Mouse (Mus musculus): Measurements from ENCODE around the gene Gm11985. TPM values are rescaled to one million over a fixed set of nuclear protein-coding genes. Genes with fewer than 3 reads are reported as not detected.

Gene Gm11985
- polyA plus RNA-seq, 1 experiment from 2014 or later: not detected

DNA sequence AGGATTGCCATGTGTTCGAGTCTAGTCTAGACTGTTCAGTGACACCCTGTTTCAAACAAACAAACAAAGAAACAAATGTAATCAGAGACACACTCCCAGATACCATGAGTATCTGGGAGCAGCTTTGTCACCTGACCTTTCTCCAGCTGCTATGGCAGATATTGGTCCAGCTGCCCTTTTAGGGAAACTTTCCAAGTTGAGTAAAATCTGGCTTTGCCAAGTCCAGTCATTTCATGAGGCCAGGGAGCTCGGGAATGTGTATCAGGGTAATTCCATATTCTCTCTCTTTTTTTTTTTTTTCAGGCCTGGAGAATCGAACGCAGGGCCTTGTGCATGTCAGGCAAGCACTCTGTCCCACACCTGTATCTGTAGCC, 6.9 kb upstream of the Gm11985 start:
- Histone ChIP-seq H3K4me3 (ENCODE audit: low read length) (no peak overlapping the region), H3K9me3 (ENCODE audit: control insufficient read depth, low read length) (no peaks in the 10 kb centered on the region), H3K36me3 (ENCODE audit: control insufficient read depth, insufficient read depth, low read length) (no peaks in the 10 kb centered on the region), H3K9ac (ENCODE audit: low read depth, low read length) (no peak overlapping the region), H3K4me2 (ENCODE audit: low read depth, low read length) (no peak overlapping the region), H3K27me3 (replicated peaks; ENCODE audit: control insufficient read depth, insufficient read depth, low read length) (no peaks in the 10 kb centered on the region), H3K4me1 (ENCODE audit: control insufficient read depth, insufficient read depth, low read length) (peaks cover 6% of the 10 kb centered on the region; the same call in 1 of the 2 replicates), H3K27ac (ENCODE audit: low read length) (no peak overlapping the region)
- WGBS: 92% methylated on average over 4 of the region's 4 CpGs
- ATAC-seq: no peak

DNA sequence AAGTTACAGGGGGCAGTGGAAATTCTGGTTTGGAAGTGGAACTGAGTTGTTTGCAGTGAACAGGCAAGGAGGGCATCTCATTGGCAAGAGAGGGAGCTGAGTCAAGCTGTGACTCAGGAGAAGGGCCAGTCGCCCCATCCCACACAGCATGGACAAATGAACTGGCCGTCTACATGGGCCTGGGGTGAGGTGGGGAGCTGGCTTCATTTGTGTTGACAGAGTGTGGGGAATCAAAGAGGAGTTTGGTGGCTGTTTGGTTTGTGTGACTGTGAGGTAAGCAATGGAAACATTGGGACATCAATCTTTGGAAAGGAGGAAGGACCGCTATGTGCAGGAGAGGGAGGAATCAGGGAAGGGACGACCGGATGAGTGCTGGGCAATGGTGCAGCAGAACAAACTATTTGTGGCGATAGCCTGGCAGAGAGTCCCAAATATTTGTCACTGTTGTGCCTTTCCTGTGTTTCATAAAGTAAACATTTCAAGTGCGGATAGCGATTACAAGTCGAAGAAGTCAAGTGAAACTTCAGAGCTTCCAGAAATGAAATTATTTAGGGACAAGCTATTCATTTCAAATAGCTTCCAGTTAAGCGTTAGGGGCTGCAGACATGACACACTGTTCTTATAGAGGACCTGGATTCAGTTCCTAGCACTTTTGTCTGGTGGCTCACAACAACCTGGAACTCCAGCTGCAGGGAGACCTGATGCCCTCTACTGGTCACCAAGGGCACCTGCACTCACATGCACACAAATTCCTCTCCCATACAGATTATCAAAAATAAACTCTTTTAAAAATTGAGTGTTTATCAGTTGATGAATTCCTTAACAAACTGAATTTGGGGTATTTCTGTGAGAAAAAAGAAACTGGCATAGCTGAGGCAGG, 6.3 kb upstream of the Gm11985 start:
- 83% methylated on average over 10 of the region's 10 CpGs for WGBS
- peaks cover 6% of the 10 kb centered on the region; the same call in 1 of the 2 replicates for H3K4me1 ChIP-seq (ENCODE audit: control insufficient read depth, insufficient read depth, low read length)
- no peaks in the 10 kb centered on the region for H3K36me3 ChIP-seq (ENCODE audit: control insufficient read depth, insufficient read depth, low read length)
- no peak overlapping the region for H3K4me2 ChIP-seq (ENCODE audit: low read depth, low read length)
- ATAC-seq: no peak
- H3K9me3 ChIP-seq (ENCODE audit: control insufficient read depth, low read length): no peaks in the 10 kb centered on the region
- no peak overlapping the region for H3K9ac ChIP-seq (ENCODE audit: low read depth, low read length)
- H3K27ac ChIP-seq (ENCODE audit: low read length): no peak overlapping the region
- H3K27me3 ChIP-seq (replicated peaks; ENCODE audit: control insufficient read depth, insufficient read depth, low read length): no peaks in the 10 kb centered on the region
- H3K4me3 ChIP-seq (ENCODE audit: low read length): no peak overlapping the region

DNA sequence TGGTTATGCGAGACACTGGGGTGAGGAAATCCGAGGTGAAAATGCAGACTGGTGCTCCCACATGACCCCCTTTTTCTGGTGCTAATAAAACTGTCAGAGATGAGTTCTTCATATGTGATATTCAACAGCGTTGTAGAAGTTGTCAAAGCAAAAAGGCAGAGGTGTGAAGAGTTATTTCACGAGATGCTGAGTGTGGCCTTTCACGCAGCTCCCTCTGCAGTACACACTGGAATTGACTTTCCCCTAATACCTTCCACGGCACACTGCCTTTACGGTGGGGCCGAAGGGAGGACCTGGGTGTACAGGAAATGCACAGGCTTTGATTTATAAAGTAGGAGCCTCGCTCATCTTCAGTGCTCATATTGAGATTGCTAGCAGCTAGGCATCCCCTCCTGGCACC, 4.8 kb upstream of the Gm11985 start:
- peaks cover 6% of the 10 kb centered on the region; the same call in 1 of the 2 replicates for H3K4me1 ChIP-seq (ENCODE audit: control insufficient read depth, insufficient read depth, low read length)
- no peaks in the 10 kb centered on the region for H3K9me3 ChIP-seq (ENCODE audit: control insufficient read depth, low read length)
- 55% methylated on average over 9 of the region's 9 CpGs for WGBS

DNA sequence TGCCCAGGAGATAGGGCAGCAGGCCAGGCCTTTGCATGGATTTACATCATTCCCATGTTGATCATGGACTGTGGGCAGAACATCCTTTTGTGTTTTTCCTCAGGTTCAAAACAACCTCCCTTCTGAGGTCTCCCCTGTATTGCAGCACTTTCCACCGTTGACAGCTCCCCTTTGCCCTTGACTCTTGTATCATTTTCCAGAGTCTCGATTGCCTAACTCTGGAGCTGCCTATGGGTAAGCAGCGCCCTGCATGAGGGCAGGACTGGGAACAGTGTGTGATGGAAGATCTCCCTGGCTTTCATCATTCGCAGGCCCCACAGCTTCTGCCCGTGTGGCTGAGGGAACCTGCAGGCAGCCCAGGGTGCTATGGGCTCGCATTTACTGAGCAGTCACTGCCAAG, 4.3 kb upstream of the Gm11985 start:
- no peak for ATAC-seq
- peaks cover 6% of the 10 kb centered on the region; the same call in 1 of the 2 replicates for H3K4me1 ChIP-seq (ENCODE audit: control insufficient read depth, insufficient read depth, low read length)
- H3K27ac ChIP-seq (ENCODE audit: low read length): no peak overlapping the region
- H3K27me3 ChIP-seq (replicated peaks; ENCODE audit: control insufficient read depth, insufficient read depth, low read length): no peaks in the 10 kb centered on the region
- no peaks in the 10 kb centered on the region for H3K9me3 ChIP-seq (ENCODE audit: control insufficient read depth, low read length)
- no peak overlapping the region for H3K9ac ChIP-seq (ENCODE audit: low read depth, low read length)
- H3K4me3 ChIP-seq (ENCODE audit: low read length): no peak overlapping the region
- no peaks in the 10 kb centered on the region for H3K36me3 ChIP-seq (ENCODE audit: control insufficient read depth, insufficient read depth, low read length)
- no peak overlapping the region for H3K4me2 ChIP-seq (ENCODE audit: low read depth, low read length)
- WGBS: 46% methylated on average over 6 of the region's 6 CpGs

More for the DNA sequence above, 4.8 kb upstream of the Gm11985 start:
- Histone ChIP-seq H3K4me2 (ENCODE audit: low read depth, low read length) (no peak overlapping the region), H3K36me3 (ENCODE audit: control insufficient read depth, insufficient read depth, low read length) (no peaks in the 10 kb centered on the region), H3K27me3 (replicated peaks; ENCODE audit: control insufficient read depth, insufficient read depth, low read length) (no peaks in the 10 kb centered on the region), H3K9ac (ENCODE audit: low read depth, low read length) (no peak overlapping the region), H3K4me3 (ENCODE audit: low read length) (no peak overlapping the region), H3K27ac (ENCODE audit: low read length) (no peak overlapping the region)
- no peak for ATAC-seq

DNA sequence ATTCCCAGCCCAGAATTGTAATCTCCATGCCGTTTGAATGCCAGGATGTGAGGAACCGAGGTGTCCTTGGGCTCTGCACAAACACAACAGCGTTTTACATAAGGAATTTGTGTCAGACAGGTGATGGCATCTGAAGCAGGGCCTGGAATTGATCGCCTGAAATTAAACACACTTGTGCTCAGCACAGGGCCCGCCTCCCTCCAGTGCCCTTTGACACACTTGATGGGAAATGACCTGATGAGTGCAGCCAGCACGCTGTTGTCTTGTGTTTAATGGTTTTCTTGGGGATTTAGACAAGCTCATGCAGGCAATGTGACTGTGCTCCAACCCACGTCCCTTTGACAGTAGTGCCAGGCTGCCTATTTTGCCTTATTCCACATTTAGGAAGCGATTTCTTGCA, 897 bp downstream of the Gm11985 start:
- H3K4me1 ChIP-seq (ENCODE audit: control insufficient read depth, insufficient read depth, low read length): peaks cover 5% of the 10 kb centered on the region; the same call in 1 of the 2 replicates
- no peaks in the 10 kb centered on the region for H3K9me3 ChIP-seq (ENCODE audit: control insufficient read depth, low read length)
- H3K27me3 ChIP-seq (replicated peaks; ENCODE audit: control insufficient read depth, insufficient read depth, low read length): no peaks in the 10 kb centered on the region
- H3K4me2 ChIP-seq (ENCODE audit: low read depth, low read length): no peak overlapping the region
- H3K9ac ChIP-seq (ENCODE audit: low read depth, low read length): no peak overlapping the region
- H3K27ac ChIP-seq (ENCODE audit: low read length): no peak overlapping the region
- H3K4me3 ChIP-seq (ENCODE audit: low read length): no peak overlapping the region
- H3K36me3 ChIP-seq (ENCODE audit: control insufficient read depth, insufficient read depth, low read length): no peaks in the 10 kb centered on the region
- ATAC-seq: no peak
- WGBS: 60% methylated on average over 8 of the region's 8 CpGs

DNA sequence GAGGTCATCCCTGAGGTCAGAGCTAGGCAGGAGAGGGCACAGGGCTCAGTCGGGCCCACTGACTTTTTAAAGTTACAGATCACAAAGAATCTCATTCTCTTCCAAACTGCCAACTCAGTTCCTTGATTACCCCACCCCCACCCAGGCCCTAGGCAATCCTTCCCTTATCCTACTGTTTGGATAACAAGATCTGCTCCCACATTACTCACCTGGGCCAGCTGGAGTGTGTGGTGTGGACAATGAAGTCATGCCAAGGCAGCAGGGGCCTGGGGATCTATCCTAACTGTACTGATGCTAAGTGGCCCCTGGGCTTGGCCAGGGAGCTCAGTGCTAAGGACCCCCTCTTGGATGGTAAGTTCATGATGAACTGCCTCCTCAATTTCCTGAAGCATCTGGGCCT, 3.9 kb downstream of the Gm11985 start:
- H3K36me3 ChIP-seq (ENCODE audit: control insufficient read depth, insufficient read depth, low read length): no peaks in the 10 kb centered on the region
- H3K27ac ChIP-seq (ENCODE audit: low read length): no peak overlapping the region
- no peak for ATAC-seq
- no peak overlapping the region for H3K9ac ChIP-seq (ENCODE audit: low read depth, low read length)
- WGBS: 27% methylated on average over 1 of the region's 1 CpGs
- no peaks in the 10 kb centered on the region for H3K27me3 ChIP-seq (replicated peaks; ENCODE audit: control insufficient read depth, insufficient read depth, low read length)
- no peaks in the 10 kb centered on the region for H3K9me3 ChIP-seq (ENCODE audit: control insufficient read depth, low read length)
- no peak overlapping the region for H3K4me2 ChIP-seq (ENCODE audit: low read depth, low read length)
- peaks cover 5% of the 10 kb centered on the region; the same call in 1 of the 2 replicates for H3K4me1 ChIP-seq (ENCODE audit: control insufficient read depth, insufficient read depth, low read length)
- H3K4me3 ChIP-seq (ENCODE audit: low read length): no peak overlapping the region

DNA sequence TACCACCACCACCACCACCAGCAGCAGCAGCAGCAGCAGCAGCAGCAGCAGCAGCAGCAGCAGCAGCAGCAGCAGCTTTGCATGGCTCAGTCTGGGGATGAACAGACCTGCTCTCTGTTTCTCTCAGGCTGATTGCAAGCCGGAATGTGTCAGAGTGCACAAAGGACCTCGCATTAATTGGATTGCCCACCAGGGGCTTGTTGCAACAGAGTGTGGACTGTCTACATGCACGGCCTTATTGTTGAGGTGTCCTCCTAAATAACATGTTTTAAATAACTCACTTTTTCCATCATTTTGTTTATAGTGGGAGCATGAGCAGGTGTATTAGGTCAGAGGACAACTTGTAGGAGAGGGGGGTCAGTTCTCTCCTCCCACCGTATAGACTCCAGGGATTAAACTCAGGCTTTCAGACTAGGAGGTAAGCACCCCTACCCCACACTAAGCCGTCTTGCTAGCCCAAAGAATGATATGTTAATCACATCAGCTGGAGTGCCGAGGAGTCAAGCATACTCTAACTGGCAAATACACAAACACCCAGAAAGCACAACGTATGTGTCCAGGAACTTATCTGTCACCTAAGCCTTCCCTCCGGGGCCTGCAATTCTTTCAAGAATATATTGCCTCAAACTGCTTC, 5.8 kb downstream of the Gm11985 start:
- H3K9ac ChIP-seq (ENCODE audit: low read depth, low read length): no peak overlapping the region
- no peaks in the 10 kb centered on the region for H3K36me3 ChIP-seq (ENCODE audit: control insufficient read depth, insufficient read depth, low read length)
- H3K27ac ChIP-seq (ENCODE audit: low read length): no peak overlapping the region
- no peak for ATAC-seq
- 44% methylated on average over 8 of the region's 8 CpGs for WGBS
- no peaks in the 10 kb centered on the region for H3K9me3 ChIP-seq (ENCODE audit: control insufficient read depth, low read length)
- H3K4me1 ChIP-seq (ENCODE audit: control insufficient read depth, insufficient read depth, low read length): peaks cover 5% of the 10 kb centered on the region; the same call in 1 of the 2 replicates
- H3K27me3 ChIP-seq (replicated peaks; ENCODE audit: control insufficient read depth, insufficient read depth, low read length): no peaks in the 10 kb centered on the region
- H3K4me3 ChIP-seq (ENCODE audit: low read length): no peak overlapping the region
- no peak overlapping the region for H3K4me2 ChIP-seq (ENCODE audit: low read depth, low read length)

DNA sequence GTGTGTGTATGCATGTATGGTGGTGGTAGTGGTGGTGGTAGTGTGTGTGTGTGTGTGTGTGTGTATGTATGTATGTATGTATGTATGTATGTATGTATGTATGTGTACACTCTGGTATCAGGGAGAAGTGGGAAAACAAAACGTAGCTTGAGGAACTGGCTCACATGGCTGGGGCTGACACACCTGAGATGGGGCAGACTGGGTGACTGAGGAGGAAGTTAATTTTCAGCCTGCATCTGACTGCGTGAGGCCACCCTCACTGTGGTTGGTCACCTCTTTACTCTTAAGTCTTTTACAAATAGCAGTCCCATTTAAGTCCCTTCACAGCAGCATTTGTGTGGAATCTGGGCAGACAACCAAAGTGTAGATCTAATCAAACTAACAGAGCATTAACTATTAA, 9.1 kb downstream of the Gm11985 start:
- WGBS: 61% methylated on average over 2 of the region's 2 CpGs
- H3K4me2 ChIP-seq (ENCODE audit: low read depth, low read length): no peak overlapping the region
- no peak overlapping the region for H3K27ac ChIP-seq (ENCODE audit: low read length)
- H3K4me1 ChIP-seq (ENCODE audit: control insufficient read depth, insufficient read depth, low read length): peaks cover 1% of the 10 kb centered on the region; the same call in 1 of the 2 replicates
- ATAC-seq: peak; percentile 63
- no peaks in the 10 kb centered on the region for H3K9me3 ChIP-seq (ENCODE audit: control insufficient read depth, low read length)
- H3K9ac ChIP-seq (ENCODE audit: low read depth, low read length): no peak overlapping the region
- H3K36me3 ChIP-seq (ENCODE audit: control insufficient read depth, insufficient read depth, low read length): no peaks in the 10 kb centered on the region
- H3K27me3 ChIP-seq (replicated peaks; ENCODE audit: control insufficient read depth, insufficient read depth, low read length): no peaks in the 10 kb centered on the region
- no peak overlapping the region for H3K4me3 ChIP-seq (ENCODE audit: low read length)

DNA sequence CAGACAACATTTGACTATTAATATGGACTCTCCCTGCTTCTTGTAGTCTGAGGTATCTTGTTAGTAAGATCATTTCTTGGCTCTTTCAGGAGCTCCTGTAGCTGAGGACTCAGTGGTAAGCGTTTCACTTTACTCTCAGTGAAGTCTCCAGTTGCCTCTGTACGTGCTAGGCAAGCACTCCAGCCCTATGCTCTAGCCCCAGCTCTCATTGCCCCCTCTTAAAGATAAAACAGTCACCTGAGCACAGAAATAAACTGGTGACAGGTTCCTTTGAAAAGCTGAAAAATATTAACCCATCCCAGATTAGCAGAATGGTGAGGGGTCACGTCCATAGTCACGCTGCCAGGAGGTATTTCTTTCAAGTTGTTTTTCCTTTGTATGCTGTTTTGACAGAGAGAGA, 9.6 kb downstream of the Gm11985 start:
- H3K4me1 ChIP-seq (ENCODE audit: control insufficient read depth, insufficient read depth, low read length): no peaks in the 10 kb centered on the region
- H3K9ac ChIP-seq (ENCODE audit: low read depth, low read length): no peak overlapping the region
- H3K36me3 ChIP-seq (ENCODE audit: control insufficient read depth, insufficient read depth, low read length): no peaks in the 10 kb centered on the region
- no peaks in the 10 kb centered on the region for H3K9me3 ChIP-seq (ENCODE audit: control insufficient read depth, low read length)
- ATAC-seq: peak; percentile 82
- WGBS: 55% methylated on average over 4 of the region's 4 CpGs
- H3K27ac ChIP-seq (ENCODE audit: low read length): no peak overlapping the region
- H3K4me2 ChIP-seq (ENCODE audit: low read depth, low read length): no peak overlapping the region
- no peaks in the 10 kb centered on the region for H3K27me3 ChIP-seq (replicated peaks; ENCODE audit: control insufficient read depth, insufficient read depth, low read length)
- no peak overlapping the region for H3K4me3 ChIP-seq (ENCODE audit: low read length)

Data from intestine, embryonic 16.5 days (tissue).